Mouse (Mus musculus) spleen, adult 2 months (tissue): ENCODE data around the gene Dnaaf2.

Experiments used
- CTCF ChIP-seq: fragments of 200-500 bp; IDR thresholded peaks from 2 replicates; pipeline ENCODE4 v1.5.1; 2011; ENCODE audit warnings: mild to moderate bottlenecking, inconsistent platforms; ENCODE audit not compliant: insufficient read depth, insufficient read length, insufficient replicate concordance; ENCODE audit errors: extremely low read depth
- POLR2A ChIP-seq: fragments of 200-500 bp; IDR thresholded peaks from 2 replicates; pipeline ENCODE4 v1.6.1; 2011; ENCODE audit warnings: low read depth, low read length, inconsistent platforms

DNA sequence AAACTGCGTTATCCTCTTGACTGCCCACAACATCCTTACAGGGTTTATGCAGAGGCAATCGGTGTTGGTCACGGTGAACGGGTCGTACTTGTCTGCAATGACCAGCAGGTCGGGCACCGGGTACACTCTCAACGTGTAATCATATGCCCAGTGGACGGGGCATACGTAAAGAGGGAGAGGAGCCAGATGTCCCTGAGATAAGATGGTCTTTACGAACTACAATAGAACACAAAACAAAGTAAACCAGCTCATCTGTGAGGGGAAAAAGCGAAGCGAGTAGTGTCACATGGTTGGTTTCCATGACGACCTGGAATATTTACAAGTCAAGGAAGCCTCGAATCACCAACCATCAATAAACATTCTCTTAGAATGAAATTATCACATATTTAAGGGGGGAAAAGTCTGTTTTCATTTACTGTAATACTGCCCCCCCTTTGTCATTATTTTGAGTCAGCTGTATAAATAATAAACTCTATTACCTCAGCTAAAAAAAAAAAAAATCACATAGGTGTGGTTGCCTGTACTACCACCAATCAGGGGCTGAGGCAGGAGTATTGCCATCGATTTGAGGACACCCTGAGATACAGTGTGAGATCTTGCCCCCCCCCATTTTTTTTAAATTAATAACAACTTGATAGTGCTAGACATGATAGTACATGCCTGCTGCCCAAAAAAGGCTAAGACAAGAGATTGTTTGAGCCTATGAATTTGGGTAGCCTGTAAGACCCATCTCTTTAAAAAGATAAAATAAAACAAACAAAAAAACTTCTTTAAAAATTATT, 6.0 kb upstream of the Dnaaf2 start, which contains the start of gene Gm49384:
- TF ChIP-seq POLR2A: no peak
- no peak for TF ChIP-seq CTCF
